Mouse (Mus musculus) layer of hippocampus, adult 9-11 months (tissue): ENCODE data around the gene Ckb.

Experiments used
- DNase-seq: peaks from one replicate; pipeline ENCODE4 v3.0.0; 2022

The Ckb gene

GRCm38 (mm10) chr12:111691346-111691872 is 19.3 kb upstream of the Ckb start:
- peak; percentile 72 for DNase-seq

- no peak for DNase-seq
Observed at GRCm38 (mm10) chr12:111689426-111689825, 17.3 kb upstream of the Ckb start.

GRCm38 (mm10) chr12:111688069-111688428 is 15.9 kb upstream of the Ckb start:
- DNase-seq: no peak

GRCm38 (mm10) chr12:111687350-111688068 is 15.4 kb upstream of the Ckb start:
- peak; percentile 84 for DNase-seq

GRCm38 (mm10) chr12:111686390-111686789 is 14.3 kb upstream of the Ckb start:
- no peak for DNase-seq

GRCm38 (mm10) chr12:111682806-111683205 is 10.7 kb upstream of the Ckb start:
- DNase-seq: no peak

- peak; percentile 77 for DNase-seq
Observed at GRCm38 (mm10) chr12:111682003-111682402, 9.9 kb upstream of the Ckb start.

GRCm38 (mm10) chr12:111681305-111681704 is 9.2 kb upstream of the Ckb start:
- DNase-seq: no peak

- DNase-seq: no peak
Observed at GRCm38 (mm10) chr12:111680661-111681060, 8.5 kb upstream of the Ckb start.

- DNase-seq: no peak
Observed at GRCm38 (mm10) chr12:111678997-111679396, 6.9 kb upstream of the Ckb start.

GRCm38 (mm10) chr12:111678670-111678933 is 6.5 kb upstream of the Ckb start:
- DNase-seq: no peak

- peak; percentile 91 for DNase-seq
Observed at GRCm38 (mm10) chr12:111677882-111678669, 5.9 kb upstream of the Ckb start, which contains the start of gene Trmt61a. TSS of gene Trmt61a (plus strand) at chr12:111678105.

GRCm38 (mm10) chr12:111677421-111677820 is 5.3 kb upstream of the Ckb start:
- no peak for DNase-seq

GRCm38 (mm10) chr12:111675797-111676580 is 3.9 kb upstream of the Ckb start:
- no peak for DNase-seq

GRCm38 (mm10) chr12:111674850-111675486 is 2.8 kb upstream of the Ckb start:
- DNase-seq: no peak

- DNase-seq: no peak
Observed at GRCm38 (mm10) chr12:111672581-111672980, 443 bp upstream of the Ckb start.

- peak; percentile 84 for DNase-seq
Observed at GRCm38 (mm10) chr12:111671431-111671902, 671 bp downstream of the Ckb start.

- DNase-seq: no peak
Observed at GRCm38 (mm10) chr12:111670976-111671375, 1.2 kb downstream of the Ckb start.

- peak; percentile 54 for DNase-seq
Observed at GRCm38 (mm10) chr12:111670371-111670971, 1.7 kb downstream of the Ckb start.

- no peak for DNase-seq
Observed at GRCm38 (mm10) chr12:111669961-111670360, 2.2 kb downstream of the Ckb start.

GRCm38 (mm10) chr12:111669000-111669788 is 2.9 kb downstream of the Ckb start:
- DNase-seq: peak; percentile 61
